Mouse (Mus musculus): Measurements from ENCODE around the gene Ago4. TPM values are rescaled to one million over a fixed set of nuclear protein-coding genes. Genes with fewer than 3 reads are reported as not detected.
"Not testable (repeated sequence)": the region's sequence is repeated elsewhere in the genome, so short reads cannot be mapped to it uniquely, and the experiment has no call there.

Ago4 gene
- total RNA-seq (2022) = 1 to 10 TPM; 4.9 to 9.2 (median 7.6) TPM

DNA sequence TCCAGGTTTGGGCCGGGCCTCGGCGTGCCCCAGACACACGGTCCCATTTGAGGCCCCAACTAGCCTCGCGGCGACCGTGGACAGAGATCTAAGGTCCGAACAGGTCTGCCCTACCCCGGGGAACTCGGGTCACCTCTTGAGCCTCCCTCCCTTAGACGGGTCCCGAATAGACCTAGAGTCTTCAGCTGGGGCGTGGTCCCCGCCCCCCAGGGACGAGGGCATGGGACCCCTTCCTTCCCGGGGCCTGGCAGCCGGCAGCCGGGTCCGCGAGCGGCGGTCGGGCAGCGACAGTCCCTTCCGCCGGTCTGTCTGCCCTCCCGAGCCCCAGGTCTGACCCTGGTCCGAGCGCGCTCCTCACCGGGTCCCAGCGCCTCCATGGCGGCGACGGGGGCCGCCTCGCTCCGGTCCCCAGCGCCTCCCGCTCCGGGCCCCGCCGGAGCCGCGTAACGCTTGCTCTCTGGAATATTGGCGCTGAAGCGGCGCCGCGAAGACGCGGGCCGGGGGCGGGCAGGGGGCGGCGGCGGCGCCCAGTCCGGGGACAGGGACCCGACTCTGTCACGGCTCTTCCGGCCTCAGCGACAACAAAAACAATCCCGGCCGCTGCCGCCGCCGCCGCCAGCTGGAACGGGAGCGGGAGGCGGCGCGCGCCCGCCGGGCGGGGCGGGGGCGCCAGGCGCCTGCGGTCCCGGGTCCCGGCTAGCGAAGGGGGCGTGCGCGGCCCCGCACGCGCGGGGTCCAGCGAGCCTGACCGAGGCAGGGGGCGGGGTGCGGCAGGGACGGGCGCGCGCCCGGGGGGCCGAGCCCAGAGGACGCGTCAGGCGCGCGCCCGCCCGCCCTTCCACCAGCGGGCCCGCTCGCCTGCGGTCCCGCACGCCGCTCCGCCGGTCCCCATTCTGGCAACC lies at the start of gene Ago4:
Gene Ago4 (minus strand): TSS at position 646 of the 902 bp plus-strand sequence.
- DNase-seq = peak; percentile 24

DNA sequence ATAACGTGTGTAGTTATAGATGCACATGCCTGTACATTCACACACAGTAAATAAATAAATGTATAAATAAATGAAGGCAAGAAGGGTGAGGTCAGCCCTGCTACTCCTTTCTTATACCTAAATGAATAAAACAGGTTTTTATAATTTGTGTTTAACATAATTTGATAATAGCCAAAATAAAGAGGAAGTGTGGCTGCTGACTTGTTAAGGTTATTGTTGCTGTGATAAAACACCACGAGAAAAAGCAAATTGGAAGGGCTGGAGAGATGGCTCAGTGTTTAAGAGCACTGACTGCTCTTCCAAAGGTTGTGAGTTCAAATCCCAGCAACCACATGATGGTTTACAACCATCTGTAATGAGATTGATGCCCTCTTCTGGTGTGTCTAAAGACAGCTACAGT lies 45.8 kb upstream of the Ago4 start:
- DNase-seq = no peak

DNA sequence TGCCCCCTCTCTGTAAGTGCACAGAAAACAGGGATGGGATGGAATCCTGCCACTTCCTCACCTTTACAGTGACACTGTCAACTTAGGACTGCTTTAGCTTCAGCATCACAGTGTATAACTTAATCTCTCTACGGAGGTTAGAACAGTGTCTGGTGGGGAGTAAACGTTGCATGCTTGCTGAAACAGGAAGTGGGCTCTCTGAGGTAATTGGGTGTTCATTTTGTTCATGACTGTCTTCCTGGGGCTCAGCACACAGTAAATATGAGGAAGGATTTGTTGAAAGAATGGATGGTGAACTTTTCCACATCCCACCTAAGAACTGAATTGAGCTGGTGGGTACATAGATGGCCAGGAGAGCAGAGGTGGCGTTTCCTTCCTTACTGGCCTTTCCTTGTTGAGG lies 44.6 kb upstream of the Ago4 start:
- DNase-seq = no peak

DNA sequence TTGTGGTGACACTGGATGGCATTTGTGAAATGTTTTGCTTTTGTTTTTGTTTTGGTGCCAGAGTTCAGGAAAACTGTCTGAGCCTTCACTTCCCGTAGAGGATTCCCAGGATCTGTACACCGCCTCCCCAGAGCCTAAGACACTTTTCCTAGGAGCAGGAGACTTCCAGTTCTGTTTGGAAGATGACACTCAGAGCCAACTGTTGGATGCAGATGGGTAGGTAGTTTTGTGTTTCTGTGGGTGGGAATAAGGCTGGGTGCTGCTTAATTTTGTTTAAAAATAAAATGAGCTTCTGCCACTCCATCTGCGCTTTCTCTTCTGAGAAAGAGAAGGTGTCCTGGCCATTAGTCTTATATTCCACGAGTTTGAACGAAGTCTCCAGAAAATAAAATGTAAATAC lies 43.0 kb upstream of the Ago4 start:
- DNase-seq = no peak

DNA sequence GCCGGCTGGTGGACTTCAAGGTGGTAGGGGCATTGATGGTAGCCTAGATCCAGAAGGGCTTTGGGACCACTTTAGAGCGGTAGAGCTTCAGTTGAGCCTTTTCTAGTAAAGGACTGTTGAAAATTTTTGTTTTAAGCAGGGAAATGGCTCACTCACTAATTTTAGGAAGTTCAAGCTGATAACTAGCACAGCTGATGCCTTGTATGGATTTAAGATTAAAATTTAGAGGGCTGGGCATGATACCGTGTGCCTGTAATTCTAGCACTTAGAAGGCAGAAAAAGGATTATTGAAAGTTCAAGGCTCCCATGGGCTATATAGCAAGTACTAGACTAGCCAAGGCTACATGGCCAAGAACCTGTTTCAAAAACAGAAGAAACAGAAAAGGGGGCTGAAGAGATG lies 36.5 kb upstream of the Ago4 start:
- DNase-seq = no peak

DNA sequence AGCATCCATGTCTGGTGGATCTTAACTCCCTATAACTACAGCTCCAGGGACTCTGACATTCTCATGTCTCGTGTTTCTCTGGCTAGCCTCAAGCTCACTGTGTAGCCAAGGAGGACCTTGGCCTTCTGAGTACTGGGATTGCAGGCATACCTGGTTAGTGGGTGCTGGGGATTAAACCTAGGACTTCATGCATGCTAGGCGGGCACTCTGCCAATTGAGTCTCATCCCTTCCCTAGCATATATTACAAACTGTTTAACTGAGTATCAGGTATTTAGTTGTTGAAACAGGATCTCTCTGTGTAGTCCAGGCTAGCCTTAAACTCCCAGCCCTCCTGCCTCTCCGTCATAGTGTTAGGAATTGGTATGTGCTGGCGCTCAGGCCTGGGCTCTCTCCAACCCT lies 34.0 kb upstream of the Ago4 start:
- no peak for DNase-seq

DNA sequence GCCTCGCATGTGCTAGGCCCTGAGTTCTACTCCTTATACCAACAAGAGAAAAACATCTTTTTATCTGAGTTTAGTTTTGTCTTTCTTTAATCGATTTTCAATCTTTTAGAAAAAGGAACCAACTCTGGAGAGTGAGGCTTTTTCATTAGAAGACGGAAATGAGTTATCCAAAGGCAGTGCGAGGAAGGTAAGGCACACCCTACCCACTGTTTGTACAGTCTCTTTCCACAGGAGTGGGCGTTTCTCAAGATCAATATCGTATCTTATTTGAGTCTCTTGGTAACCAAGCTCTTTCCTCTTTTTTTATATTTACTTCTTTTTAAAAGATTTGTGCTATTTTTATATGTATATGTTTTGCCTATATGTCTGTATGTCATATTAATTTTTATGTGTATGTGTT lies 30.5 kb upstream of the Ago4 start:
- no peak for DNase-seq

DNA sequence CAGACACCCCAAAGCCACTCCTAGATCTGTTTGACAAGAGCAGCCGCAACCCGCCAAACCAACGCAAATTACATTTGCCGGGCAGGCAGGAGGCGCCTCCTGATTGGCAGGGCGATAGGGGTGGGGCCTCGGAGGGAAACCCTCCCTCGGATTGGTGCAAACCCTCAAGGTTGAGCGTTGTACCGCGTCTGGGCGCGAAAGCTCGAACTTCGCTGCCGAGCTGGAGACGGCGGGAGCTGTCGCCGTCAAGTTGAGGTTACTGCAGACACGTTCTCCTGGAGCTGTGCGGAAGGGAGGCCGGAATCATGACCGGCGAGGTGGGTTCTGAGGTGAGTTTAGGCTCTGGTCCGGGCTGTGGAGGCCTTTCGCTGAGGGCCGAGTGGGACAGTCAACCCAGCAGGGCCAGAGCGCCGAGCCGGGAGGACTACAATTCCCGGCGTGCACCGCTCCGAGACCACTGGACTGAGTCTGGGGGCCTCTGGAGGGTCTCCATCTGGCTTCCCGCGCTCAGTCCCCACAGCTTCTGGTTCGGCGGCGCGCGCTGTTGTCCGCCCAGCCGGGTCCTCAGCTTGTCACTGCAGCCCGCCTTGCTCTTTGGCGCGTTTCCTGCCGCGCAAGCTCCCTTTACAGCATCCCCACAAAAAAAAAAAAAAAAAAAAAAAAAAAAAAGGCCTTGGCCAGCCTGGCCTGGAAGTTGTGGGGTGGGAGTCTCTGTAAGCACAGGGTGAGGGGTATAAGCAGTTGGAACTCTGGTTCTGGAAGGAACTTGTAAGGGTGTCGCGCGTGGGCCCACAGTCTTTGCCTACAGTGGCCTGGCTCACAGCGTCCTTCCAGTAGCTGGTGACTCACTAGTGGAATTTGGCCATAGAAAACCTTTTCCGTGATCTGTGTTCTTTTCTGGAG lies 23.8 kb upstream of the Ago4 start, which contains the start of gene Clspn:
Gene Clspn (plus strand): TSS at position 127 of the 903 bp plus-strand sequence.
- peak; percentile 80 for DNase-seq

DNA sequence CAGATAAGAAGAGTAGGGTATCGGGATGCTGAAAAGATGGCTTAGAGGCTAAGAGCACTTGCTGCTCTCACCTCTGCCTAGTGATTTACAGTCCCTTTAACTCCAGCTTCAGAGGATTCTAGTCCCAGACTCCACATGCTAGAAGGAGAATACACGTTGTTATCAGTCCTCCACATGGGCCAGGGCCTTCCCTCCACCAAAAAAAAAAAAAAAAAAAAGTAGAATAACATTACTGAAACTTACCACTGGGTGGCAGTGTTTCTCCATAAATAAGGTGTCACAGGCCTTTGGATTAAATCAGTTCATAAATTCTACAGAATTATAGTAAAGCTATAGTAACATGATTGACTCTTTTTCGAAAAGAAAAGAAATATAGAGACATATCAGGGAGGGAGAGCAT lies 21.2 kb upstream of the Ago4 start:
- no peak for DNase-seq

DNA sequence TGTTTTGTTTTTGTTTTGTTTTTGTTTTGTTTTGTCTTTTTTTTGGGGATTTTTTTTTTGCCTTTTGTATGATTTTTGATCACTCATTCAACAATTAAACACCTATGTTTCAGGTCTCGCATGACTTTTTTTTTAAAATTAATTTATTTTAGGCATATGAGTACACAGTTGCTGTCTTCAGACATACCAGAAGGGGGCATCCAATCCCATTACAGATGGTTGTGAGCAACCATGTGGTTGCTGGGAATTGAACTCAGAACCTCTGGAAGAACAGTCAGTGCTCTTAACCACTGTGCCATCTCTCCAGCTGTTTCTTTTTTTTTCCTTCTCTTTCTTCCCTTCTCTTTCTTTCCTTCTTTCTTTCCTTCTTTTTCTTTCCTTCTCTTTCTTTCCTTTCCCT lies 20.4 kb upstream of the Ago4 start:
- DNase-seq = no peak

DNA sequence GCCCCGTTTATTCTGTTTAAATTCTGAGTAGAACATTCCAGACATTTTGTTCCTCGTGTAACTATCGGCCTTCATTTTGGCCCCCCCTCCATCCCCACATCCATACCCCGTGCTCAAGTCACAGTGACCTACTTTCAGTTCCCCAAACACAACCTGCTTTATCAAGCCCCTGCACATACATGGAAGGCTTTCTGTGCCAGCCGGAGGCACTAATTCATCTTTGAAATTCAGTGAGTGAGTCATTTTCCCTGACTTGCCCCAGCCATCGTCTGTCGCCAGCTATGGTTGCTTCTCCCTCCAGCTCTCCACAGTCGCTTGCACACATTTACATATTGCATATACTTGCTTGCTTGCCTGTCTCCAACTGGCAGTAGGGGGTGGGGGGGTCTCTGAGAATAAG lies 19.8 kb upstream of the Ago4 start:
- DNase-seq = peak; percentile 17

DNA sequence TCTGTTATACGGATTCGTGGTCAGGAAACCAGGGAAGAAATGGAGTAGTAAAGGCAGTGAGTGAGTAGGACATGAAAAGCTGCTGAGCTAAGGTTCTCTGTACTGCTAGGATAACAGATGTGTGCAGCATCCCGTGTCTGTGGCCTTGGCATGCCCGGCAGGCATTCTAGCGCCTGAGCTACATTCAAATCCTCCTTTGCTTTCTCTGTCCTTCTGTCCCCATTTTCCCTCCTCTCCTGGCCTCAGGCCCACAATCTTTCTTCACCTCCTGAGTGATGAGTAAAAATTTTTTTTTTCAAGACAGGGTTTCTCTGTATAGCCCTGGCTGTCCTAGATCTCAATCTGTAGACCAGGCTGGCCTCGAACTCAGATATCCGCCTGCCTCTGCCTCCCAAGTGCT lies 18.9 kb upstream of the Ago4 start:
- peak; percentile 24 for DNase-seq

DNA sequence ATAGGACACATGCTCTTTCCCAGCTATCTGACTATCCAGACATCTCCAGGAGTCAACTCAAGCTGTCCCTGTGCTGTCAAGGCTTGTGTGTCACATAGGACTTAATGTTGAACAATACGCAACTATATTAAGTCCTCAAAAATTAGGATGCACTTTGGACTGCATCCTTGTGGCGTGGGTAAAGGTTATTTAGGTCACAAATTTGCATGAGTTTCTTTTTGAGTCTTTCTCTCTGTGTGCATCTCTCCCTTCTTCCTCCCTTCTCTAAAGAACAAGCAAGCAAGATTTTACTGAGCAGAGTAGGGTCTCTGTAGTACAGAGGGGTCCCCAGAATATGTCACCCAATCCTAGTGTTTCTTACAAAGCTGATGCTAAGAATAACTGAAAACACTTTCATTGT lies 12.9 kb upstream of the Ago4 start:
- no peak for DNase-seq

DNA sequence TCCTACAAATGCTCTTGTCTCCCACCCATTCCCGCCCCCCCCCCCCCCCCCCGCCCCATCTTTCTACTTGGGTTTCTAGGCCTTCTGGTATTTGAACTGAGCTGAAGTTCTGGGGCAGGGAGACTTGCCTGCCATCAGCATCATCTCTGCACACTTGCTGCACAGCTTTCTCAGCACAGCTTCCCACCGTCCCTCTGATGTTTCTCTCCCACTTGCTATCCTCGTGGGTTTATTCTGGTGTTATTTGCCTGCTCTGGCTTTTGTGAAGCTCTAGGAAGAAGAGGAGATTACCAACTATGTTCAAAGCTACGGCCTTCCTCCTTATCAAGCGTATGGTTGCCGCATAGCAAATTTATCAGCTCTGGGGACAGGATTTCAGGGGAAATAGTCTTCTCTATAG lies 12.4 kb upstream of the Ago4 start:
- DNase-seq = no peak

DNA sequence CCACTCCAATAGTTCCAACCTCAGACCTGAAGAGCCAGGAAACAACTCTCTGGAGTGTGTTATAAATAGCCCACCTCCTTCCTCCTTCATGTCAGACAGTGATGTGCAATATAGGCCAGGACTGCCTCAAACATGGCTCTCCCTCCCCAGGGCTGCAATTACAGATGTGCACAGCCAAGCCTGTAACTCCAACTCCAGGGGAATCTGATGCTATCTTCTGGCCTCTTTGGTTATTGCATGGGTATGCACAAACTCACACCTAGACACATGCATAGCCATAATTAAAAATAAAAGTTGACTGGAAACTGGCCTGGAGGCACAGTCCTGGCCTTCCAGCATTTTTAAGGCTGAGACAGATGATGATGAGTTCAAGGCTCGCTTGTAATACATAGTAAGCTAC lies 11.7 kb upstream of the Ago4 start:
- no peak for DNase-seq

DNA sequence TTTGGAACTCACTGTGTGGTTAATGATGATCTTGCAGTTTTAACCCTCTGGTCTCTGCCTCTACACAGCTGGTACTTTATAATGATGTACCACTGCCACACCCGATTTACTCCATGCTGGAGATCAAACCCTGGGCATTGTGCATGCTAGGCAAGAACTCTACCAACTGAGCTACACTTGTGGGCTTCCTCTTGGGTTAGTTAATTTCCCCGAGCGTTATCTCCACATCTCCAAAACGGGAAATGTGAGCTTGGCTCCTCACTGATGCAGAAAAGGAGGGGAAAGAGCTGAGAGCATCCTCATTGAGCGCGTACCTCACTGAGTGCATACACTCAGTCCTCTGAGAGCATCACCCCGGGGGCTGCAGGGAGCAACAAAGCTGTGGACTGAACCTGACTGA lies 9.6 kb upstream of the Ago4 start:
- no peak for DNase-seq

DNA sequence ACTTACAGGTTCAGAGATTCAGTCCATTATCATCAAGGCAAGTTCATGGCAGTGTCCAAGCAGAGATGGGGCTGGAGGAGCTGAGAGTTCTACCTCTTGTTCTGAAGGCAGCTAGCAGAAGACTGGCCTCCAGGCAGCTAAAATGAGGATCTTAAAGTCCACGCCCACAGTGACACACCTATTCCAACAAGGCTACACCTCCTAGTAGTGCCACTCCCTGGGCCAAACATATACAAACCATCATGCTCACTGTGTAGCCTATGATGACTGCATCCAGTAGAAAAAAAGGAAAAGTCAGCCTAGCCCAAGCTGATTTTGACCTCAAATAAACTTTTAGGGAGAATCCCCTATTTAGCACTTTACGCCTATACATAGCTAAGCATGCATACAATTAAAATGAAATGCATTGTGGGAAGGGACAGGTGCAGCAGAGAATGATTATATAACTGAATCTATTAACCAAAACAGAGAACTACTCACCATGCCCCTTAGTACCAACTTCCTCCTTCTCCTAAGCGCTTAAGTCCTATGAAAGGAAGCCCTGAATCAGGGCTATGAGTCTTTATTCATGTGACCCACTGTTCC lies 7.3 kb upstream of the Ago4 start:
- DNase-seq = no peak

DNA sequence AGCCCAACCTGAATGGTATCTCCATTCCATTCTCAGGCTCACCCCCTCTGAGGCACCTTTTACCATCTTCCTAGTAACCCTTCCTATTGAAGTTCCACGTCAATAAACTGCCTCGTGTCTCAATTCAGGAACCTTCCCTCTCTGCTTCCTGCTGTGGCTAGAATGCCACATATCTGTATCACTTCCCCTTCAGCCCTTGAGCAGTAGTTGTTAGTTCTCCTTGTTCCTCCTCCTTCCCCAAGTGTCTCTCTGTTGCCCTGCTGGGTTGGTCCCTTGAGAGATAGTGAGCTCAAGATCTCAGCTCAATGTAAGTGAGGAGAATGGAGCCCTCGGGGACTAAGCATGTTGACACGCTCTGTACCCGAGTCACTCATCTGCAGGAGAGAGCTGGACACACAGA lies 3.6 kb upstream of the Ago4 start:
- no peak for DNase-seq

DNA sequence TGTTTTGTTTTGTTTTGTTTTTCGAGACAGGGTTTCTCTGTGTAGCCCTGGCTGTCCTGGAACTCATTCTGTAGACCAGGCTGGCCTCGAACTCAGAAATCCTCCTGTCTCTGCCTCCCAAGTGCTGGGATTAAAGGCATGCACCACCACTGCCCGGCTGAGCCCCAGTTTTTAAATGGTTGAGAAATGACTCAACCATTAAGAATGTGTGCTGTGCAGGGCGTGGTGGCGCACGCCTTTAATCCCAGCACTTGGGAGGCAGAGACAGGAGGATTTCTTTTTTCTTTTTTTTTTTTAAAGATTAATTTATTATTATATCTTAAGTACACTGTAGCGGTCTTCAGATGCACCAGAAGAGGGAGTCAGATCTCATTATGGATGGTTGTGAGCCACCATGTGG lies 2.4 kb upstream of the Ago4 start:
- DNase-seq = not testable (repeated sequence)

DNA sequence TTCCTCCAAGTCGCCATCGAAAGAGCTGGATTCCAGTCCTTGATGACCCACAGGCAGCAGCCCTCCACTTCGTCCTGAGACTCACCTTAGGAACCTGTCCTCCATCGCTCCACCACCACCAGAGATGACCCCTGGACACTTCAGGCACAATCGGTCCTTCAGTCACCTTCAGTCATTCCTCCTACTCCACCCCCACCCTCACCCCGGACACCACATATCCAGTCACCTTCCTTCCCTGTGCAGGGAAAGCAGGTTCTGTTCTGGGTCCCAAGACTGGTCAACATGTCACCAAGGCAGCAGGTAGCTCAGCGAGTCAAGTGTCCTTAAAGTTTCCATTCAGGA lies 428 bp upstream of the Ago4 start:
- no peak for DNase-seq

DNA sequence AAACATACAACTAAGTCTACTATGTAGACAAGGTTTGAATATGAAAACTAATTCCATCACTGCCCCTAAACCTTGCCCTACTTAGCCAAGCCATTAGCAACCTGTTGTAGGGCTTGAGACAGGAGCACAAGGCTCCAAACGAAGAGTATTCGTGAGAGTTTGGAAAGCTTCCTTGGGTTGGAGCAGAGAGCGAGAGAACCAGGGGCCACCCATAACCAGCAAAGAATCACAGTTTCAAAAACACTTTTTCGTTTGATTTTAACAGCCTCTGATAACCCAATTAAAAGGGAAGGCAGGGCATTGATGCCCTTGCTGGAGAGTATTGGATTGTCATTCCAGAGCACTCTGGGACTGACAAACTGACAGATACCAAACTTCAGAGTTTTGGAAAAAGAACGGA lies 980 bp downstream of the Ago4 start:
- DNase-seq = no peak

DNA sequence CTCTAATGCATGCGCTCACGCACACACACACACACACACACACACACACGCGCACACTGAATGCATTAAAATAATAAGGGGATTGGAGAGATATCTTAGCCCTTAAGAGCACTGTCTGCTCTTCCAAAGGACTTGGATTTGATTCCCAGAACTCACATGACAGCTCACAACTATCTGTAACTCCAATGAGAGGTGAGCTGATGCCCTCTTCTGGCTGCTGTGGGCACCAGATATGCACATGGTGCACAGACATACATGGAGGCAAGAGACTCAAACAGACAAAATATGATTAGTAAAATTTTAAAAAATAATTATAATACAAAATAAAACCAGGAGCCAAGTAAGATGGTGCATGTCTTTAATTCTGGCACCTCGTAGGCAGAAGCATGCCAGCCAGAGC lies 6.4 kb downstream of the Ago4 start:
- no peak for DNase-seq

DNA sequence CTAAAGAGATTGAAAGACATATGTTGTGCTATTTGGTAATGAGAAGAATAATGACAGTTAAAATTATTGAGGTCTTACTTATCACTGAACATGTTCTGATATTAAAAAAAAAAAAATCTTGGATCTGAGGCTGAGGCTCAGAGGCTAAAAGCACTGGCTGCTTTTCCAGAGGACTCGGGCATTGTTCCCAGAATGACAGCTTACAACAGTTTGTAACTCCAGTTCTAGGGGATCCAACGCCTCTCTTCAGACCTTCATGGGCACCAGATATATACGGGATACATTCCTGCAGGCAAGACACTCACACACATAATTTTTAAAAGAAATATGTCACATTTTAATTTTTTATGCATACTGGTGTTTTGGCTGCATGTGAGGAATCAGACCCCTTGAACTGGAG lies 7.1 kb downstream of the Ago4 start:
- no peak for DNase-seq
